Mouse (Mus musculus) thymus, adult 2 months (tissue): ENCODE results near the gene Pgpep1. TPM values are rescaled to one million over a fixed set of nuclear protein-coding genes. Genes with fewer than 3 reads are reported as not detected.

Experiments used
- DNase-seq: peaks from one replicate; pipeline ENCODE4 v3.0.0; 2021
- H3K27ac ChIP-seq: fragments of 200-500 bp; 2 replicates; pipeline ENCODE4 v1.5.1; 2012; ENCODE audit warnings: low read length, control low read depth; ENCODE audit not compliant: control insufficient read depth, insufficient read depth
- H3K27me3 ChIP-seq: fragments of 200-500 bp; 2 replicates; pipeline ENCODE4 v1.6.1; 2012; ENCODE audit warnings: mild to moderate bottlenecking, low read length, moderate library complexity, mixed read lengths; ENCODE audit not compliant: control insufficient read depth, insufficient read depth
- H3K36me3 ChIP-seq: fragments of 200-500 bp; 2 replicates; pipeline ENCODE4 v1.6.1; 2012; ENCODE audit warnings: mild to moderate bottlenecking, low read length, moderate library complexity; ENCODE audit not compliant: control insufficient read depth, insufficient read depth
- H3K4me1 ChIP-seq: fragments of 200-500 bp; replicated peaks from 2 replicates; pipeline ENCODE4 v1.6.1; 2012; ENCODE audit warnings: low read length; ENCODE audit not compliant: control insufficient read depth, insufficient read depth
- H3K4me3 ChIP-seq: fragments of 200-500 bp; 2 replicates; pipeline ENCODE4 v1.5.1; 2012; ENCODE audit warnings: mild to moderate bottlenecking, low read length, control low read depth, moderate library complexity; ENCODE audit not compliant: control insufficient read depth, insufficient read depth
- CTCF ChIP-seq: fragments of 200-500 bp; IDR thresholded peaks from 2 replicates; pipeline ENCODE4 v1.5.1; 2012; ENCODE audit warnings: mild to moderate bottlenecking, control low read depth, low read length, moderate library complexity, borderline replicate concordance; ENCODE audit not compliant: control insufficient read depth, poor library complexity, insufficient read depth; ENCODE audit errors: extremely low read depth
- POLR2A ChIP-seq: fragments of 200-500 bp; IDR thresholded peaks from 2 replicates; pipeline ENCODE4 v1.6.1; 2012; ENCODE audit warnings: mild to moderate bottlenecking, low read length, control low read depth, moderate library complexity; ENCODE audit not compliant: control insufficient read depth, poor library complexity, insufficient read depth; ENCODE audit errors: extremely low read depth
- WGBS: fragments of 180-500 bp; shearing (Covaris S2); methylation state at CpG from one replicate; pipeline ENCODE4 v1.1.7; 2018; 5-methylcytosine and 5-hydroxymethylcytosine counted together
- polyA plus RNA-seq: library from polyadenylated mRNA; depleted of rRNA; stranded (reverse); fragments of >200 nt; gene quantifications from 2 replicates; pipeline ENCODE4 v1.2.3, GENCODE M21; 2012

The Pgpep1 gene
- polyA plus RNA-seq, 1 experiment: 40.7 TPM

DNA sequence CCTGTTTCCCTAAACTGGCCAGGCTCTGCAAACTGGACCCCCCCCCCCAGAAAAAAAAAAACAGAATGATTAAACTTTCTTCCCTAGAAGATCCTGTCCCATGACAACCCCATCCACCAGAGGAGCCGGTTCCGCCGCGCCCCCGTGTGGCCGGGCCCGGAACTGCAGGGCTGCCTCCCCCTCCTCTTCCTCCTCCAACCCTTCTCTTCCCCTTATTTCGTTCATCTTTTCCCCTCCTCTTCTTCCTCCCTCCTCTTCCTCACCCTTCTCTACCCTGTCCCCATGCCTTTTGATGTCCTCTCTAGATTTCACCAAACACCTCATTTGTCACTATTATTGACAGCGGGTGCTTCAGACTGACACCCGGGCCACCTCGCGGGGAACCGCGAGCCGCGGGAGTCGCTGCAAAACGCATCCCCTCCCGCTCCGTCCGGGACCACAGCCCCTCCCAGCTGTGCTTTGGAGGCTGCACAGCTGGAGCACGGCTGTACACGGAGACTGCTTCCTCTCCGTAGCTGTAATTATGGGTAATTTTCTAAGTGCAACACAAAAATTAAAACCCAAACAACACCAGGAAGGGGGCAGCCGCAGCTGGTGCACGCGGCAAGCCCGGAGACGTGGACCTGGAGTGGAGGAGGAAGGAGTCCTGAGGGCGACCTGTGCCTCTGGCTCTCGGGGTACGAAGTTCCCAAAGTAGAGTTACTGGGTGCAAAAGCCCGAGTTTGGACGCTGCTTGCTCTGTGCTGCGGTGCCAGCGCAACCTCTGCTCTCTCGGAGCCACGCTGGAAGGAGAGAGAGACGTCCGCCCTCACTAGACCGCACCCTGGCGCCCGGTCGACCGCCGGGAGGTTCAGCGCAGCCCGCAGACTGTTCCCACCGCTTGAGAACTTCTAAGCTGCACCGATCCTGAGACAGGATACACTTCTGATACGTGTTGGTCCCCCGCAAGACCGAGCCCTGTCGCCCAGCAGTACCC lies 49.1 kb downstream of the Pgpep1 start:
- DNase-seq: peak; percentile 92
- peak overlapping the region; percentile 86 for H3K27ac ChIP-seq
- under 1% methylated on average over 54 of the region's 54 CpGs for WGBS
- H3K36me3 ChIP-seq: no peaks in the 10 kb centered on the region
- no peaks in the 10 kb centered on the region for H3K27me3 ChIP-seq
- H3K4me3 ChIP-seq: peak overlapping the region; percentile 59
- TF ChIP-seq CTCF: peak; percentile 95
- no peak for TF ChIP-seq POLR2A
- H3K4me1 ChIP-seq: peaks cover 46% of the 10 kb centered on the region

DNA sequence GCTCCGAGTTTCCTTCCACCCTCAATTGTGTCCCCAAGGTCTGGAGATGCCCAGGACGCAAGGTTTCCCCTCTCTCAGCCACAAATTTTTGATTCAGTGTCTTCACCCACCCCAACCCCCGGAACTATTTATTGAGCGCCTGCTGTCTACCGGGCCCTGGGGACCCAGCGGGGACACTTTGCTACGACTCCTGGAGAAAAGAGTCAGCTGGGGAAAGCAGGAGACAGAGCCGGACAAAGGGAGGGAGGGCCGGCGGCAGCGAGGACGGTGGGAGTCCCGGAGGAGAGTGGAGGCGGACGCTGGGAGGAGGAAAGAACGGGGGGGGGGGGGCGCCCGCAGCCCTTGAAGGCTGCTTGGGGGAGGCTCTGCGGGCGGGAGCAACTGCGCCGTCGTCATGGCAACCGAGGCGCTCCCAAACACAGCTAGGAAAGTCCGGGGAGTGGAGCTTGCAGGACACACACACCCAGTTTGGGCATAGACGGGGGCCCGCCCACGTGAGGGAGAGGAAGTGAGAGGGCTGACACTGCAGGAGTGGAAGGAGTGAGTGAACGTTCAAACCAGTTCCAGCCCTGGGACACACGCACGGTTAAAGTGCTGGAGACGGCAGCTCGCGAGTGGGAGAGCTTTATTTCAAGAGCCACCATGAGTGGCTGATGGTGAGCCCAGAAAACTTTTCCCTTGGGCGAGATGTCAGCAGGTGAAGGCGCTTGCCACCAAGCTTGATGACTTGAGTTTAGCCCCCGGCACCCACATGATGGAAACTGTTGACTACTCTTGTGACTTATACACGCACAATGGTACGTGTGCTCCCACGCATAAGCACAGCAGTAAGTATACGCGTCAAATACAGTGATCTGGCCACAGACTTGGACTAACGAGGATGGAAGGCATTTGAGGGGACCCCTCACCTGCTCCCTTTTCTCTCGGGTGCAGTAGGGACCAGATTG lies 50.1 kb downstream of the Pgpep1 start:
- peaks cover 46% of the 10 kb centered on the region for H3K4me1 ChIP-seq
- no peaks in the 10 kb centered on the region for H3K27me3 ChIP-seq
- H3K27ac ChIP-seq: peak overlapping the region; percentile 86
- DNase-seq: peak; percentile 81
- no peaks in the 10 kb centered on the region for H3K36me3 ChIP-seq
- TF ChIP-seq CTCF (no peak), POLR2A (peak; percentile 15)
- WGBS: 1% methylated on average over 44 of the region's 45 CpGs
- peak overlapping the region; percentile 44 for H3K4me3 ChIP-seq

DNA sequence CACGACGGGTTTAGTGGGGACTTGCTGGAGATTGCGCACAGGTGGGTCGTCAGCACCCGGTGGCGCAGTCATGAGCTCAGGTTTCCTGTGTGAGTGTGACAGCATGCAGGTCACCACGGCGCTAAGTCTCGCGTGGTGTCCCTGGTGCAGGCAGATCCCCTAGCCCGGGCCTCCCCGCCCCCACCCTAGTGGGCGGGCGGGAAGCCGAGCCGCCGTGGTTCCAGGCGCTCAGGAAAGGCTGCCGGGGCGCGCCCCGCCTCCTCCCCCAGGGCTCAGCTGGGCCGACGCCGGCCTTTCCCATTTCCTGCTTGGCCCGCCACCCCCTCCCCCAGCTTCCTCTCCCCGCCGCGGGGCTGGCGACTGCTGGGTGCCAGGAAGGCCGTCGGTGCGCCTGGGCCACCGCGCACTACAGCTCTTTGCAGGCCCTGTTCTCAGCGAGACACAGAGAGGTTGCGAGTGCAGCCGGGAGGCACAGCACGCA lies 50.8 kb downstream of the Pgpep1 start:
- H3K4me3 ChIP-seq: peak overlapping the region; percentile 44
- H3K4me1 ChIP-seq: peaks cover 46% of the 10 kb centered on the region
- H3K27me3 ChIP-seq: no peaks in the 10 kb centered on the region
- TF ChIP-seq CTCF: peak; percentile 53; the same call in 1 of the 2 replicates
- TF ChIP-seq POLR2A: peak; percentile 54; the same call in 1 of the 2 replicates
- H3K27ac ChIP-seq: peak overlapping the region; percentile 86
- WGBS: 1% methylated on average over 38 of the region's 39 CpGs
- peak; percentile 85 for DNase-seq
- H3K36me3 ChIP-seq: no peaks in the 10 kb centered on the region

DNA sequence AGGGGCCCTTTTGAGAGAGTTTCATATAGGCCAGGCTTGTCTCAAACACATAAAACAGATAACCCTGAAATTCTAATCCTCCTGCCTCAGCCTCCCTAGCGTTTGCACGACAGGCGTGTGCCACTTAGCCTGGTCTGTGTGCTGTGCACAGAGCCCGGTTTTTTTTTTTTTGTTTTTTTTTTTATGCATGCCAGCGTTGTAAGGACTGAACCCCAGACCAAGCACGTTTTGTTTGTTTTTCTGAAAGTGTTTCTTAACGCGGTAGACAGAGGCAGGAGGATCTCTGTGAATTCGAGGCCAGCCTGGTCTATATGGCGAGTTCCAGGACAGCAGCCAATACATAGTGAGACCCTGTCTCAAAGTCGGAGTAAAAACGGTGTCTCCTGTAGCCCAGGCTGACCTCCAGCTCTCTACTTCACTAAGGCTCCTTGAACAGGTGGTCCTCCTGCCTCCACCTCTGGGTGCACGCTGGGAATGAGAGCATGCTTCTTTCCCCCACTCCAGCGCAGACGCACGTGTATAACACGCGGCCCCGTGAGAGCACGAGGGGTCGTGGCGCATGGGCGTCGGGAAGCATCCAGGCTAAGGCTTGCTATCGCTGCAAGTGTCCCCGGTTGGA lies 51.3 kb downstream of the Pgpep1 start, which contains the start of gene Ssbp4:
Gene Ssbp4 (minus strand): TSS at position 124 of the 619 bp plus-strand sequence.
- no peak for DNase-seq
- Histone ChIP-seq H3K27ac (peak within 1 kb of the TSS; percentile 86), H3K36me3 (no peaks in the 10 kb centered on the region), H3K4me1 (peaks cover 46% of the 10 kb centered on the region), H3K27me3 (no peaks in the 10 kb centered on the region), H3K4me3 (peak within 1 kb of the TSS; percentile 97)
- WGBS: 2% methylated on average over 26 of the region's 26 CpGs
- TF ChIP-seq POLR2A (no peak), CTCF (no peak)

DNA sequence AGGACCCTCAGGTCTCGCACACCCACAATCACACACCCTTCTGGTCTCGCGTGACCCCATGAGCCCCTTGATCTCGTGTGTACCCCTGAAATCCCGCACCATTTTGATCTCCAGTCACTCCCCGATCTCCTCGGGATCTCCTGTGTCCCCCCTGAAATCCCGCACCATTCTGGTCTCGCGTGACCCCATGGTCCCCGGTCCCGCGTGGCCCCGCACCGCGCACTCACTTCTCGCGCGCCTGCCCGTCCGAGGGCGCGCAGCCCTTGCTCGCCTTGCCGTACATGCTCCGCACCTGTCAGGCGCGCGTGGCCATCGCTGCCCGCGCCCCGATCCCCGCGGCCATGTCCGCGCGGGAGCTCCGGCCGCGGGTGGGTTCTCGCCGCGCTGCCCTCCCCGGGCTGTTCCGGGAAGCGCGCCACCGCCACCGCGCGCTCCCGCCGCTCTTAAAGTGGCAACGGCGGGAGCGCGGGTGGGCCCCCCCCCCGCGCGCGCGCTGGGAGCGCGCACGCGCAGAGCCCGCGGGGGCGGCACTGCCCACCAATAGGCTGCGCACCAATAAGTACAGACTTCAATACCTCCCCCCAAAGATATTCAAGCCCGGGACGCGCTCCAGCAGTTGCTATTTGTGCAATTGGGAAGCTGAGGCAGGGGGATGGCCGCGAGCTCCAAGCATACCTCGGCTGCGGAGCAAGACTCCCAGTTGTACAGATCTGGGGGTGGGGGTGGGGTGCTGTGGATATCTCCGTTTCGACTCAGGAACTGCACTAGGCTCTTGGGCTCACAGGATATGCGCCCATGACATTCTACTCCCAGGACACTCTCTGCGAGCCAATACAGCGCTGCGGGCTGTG lies 52.1 kb downstream of the Pgpep1 start:
- H3K4me1 ChIP-seq: peaks cover 46% of the 10 kb centered on the region

More for the DNA sequence above, 52.1 kb downstream of the Pgpep1 start:
- H3K27ac ChIP-seq: peak overlapping the region; percentile 86
- H3K4me3 ChIP-seq: peak overlapping the region; percentile 97
- H3K36me3 ChIP-seq: no peaks in the 10 kb centered on the region
- peak; percentile 49 for DNase-seq
- TF ChIP-seq CTCF: 0 out of 2 replicates have a peak, but pooled peaks have one; percentile 56
- TF ChIP-seq POLR2A: peak; percentile 72
- 1% methylated on average over 84 of the region's 84 CpGs for WGBS
- H3K27me3 ChIP-seq: no peaks in the 10 kb centered on the region
